Comparison of ENCODE assay signal across 30 mouse cellular contexts in genomic region chr11:97321197-97321596, GRCm38 (mm10). TPM values are rescaled to one million over a fixed set of nuclear protein-coding genes. Genes with fewer than 3 reads are reported as not detected.
"Had no signal": no experiment of that assay in that cellular context is flagged by ENCODE, and none has a peak within 500 bp of the region (broad histone marks: within the 10 kb centered on the region; RNA-seq: fewer than 3 reads in every experiment).

No protein-coding gene starts in this region.

- H3K9me3 ChIP-seq: heart, embryonic 13.5 days; heart, embryonic 15.5 days; hindbrain, embryonic 13.5 days; hindbrain, embryonic 15.5 days; kidney, embryonic 15.5 days; limb, embryonic 10.5 days; limb, embryonic 12.5 days; liver, embryonic 13.5 days; liver, embryonic 15.5 days had no signal

- DNase-seq: gastrocnemius, adult 2 months; gastrocnemius, postnatal 10 days; gastrocnemius, postnatal 25 days; heart, adult 18-20 months; heart, postnatal 14 days; heart, postnatal 36 days; kidney, adult 11 months; kidney, adult 2 months; kidney, adult 9 months; kidney, postnatal 14 days; kidney, postnatal 4 days; liver; liver, embryonic 13.5 days had no signal

- H3K4me2 ChIP-seq: heart, embryonic 11.5 days; heart, embryonic 13.5 days; heart, embryonic 15.5 days; hindbrain, embryonic 13.5 days; hindbrain, embryonic 15.5 days; kidney, embryonic 15.5 days; limb, embryonic 12.5 days; liver, embryonic 11.5 days; liver, embryonic 13.5 days; liver, embryonic 15.5 days had no signal

- H3K4me3 ChIP-seq: gastrocnemius, adult 2 months; heart, embryonic 13.5 days; heart, embryonic 15.5 days; hindbrain, embryonic 13.5 days; hindbrain, embryonic 15.5 days; kidney, embryonic 15.5 days; layer of hippocampus, adult 2 months; left cerebral cortex, adult 2 months; limb, embryonic 10.5 days; limb, embryonic 12.5 days; liver, embryonic 13.5 days; liver, embryonic 15.5 days had no signal

- H3K27ac ChIP-seq: gastrocnemius, adult 2 months; heart, embryonic 13.5 days; heart, embryonic 15.5 days; hindbrain, embryonic 13.5 days; hindbrain, embryonic 15.5 days; hindbrain, postnatal 0 days; kidney, embryonic 15.5 days; kidney, postnatal 0 days; layer of hippocampus, adult 2 months; left cerebral cortex, adult 2 months; limb, embryonic 10.5 days; limb, embryonic 12.5 days; liver, embryonic 13.5 days; liver, embryonic 15.5 days had no signal

- ATAC-seq: hindbrain, postnatal 0 days; intestine, embryonic 16.5 days had no signal

- H3K27me3 ChIP-seq: heart, embryonic 13.5 days; heart, embryonic 15.5 days; hindbrain, embryonic 13.5 days; hindbrain, embryonic 15.5 days; kidney, embryonic 15.5 days; limb, embryonic 12.5 days; liver, embryonic 13.5 days; liver, embryonic 15.5 days had no signal

- H3K9ac ChIP-seq: heart, embryonic 13.5 days; heart, embryonic 15.5 days; hindbrain, embryonic 13.5 days; hindbrain, embryonic 15.5 days; kidney, embryonic 15.5 days; limb, embryonic 12.5 days; liver, embryonic 13.5 days; liver, embryonic 15.5 days had no signal

RNA-seq across cellular contexts. Expression of gene Gpr179, which starts 30.7 kb away (rescaled TPM):
- total RNA-seq: heart, adult 18-20 months had no signal
- polyA plus RNA-seq: heart, postnatal 0 days; hindbrain, embryonic 11.5 days; liver, embryonic 13.5 days; liver, embryonic 15.5 days had no signal
